Mouse (Mus musculus) thymus, postnatal 4 days (tissue): Measurements from ENCODE around the gene Zfp493.
"Not testable (repeated sequence)": the region's sequence is repeated elsewhere in the genome, so short reads cannot be mapped to it uniquely, and the experiment has no call there.

ENCODE experiments used
- DNase-seq: peaks from one replicate; pipeline ENCODE4 v3.0.0; 2021

Gene Zfp493

DNA sequence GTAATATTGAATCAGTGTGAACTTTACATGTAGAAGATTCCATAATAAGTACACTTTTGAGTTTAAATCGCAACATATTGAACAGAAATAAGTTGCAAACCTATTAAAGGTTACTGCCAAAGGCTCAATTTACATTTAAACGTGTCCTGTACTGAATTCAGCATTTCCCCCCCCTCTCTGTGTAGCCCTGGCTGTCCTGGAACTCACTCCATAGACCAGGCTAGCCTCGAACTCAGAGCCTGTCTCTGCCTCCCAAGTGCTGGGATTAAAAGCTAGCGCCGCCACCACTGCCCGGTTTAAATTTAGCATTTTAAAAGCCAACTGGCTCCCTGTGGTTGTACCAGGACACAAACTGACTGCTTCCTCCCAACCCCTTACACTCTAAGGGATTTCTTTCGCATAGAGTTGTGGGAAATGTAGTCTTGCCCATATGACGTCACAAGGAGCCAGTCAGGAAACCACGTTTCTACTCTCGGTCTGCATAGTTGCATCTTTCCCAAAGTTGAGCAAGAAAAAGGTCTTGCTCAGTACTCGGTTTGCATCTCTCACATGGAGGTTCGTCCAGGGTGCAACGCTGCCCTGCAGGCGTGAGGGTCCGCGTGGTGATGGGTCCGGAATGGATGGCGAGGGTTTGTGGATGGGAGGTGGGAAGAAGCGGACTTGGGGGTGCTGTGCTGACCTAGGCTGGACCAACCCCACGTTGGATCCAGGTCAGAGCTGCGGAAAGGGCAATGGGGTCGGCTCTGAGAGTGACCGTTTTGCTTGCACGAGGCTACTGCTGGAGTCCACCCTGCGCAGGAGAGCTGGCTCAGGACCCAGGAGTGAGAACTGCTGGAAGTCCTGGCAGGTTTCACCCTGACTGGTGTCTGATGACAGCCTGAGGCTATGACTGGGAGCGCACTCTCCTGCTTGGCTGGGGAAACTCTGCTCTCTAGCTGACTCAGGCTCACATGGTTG, at the start of gene Zfp493:
Gene Zfp493 (plus strand): TSS at position 429 of the 957 bp plus-strand sequence.
- peak; percentile 55 for DNase-seq

- DNase-seq, result not testable (repeated sequence)
Measured at GRCm38 (mm10) chr13:67734391-67734790, 45.1 kb upstream of the Zfp493 start.

- DNase-seq, result no peak
Measured at GRCm38 (mm10) chr13:67742941-67743340, 36.6 kb upstream of the Zfp493 start.

GRCm38 (mm10) chr13:67743896-67744295, 35.6 kb upstream of the Zfp493 start:
- DNase-seq, result no peak

DNA sequence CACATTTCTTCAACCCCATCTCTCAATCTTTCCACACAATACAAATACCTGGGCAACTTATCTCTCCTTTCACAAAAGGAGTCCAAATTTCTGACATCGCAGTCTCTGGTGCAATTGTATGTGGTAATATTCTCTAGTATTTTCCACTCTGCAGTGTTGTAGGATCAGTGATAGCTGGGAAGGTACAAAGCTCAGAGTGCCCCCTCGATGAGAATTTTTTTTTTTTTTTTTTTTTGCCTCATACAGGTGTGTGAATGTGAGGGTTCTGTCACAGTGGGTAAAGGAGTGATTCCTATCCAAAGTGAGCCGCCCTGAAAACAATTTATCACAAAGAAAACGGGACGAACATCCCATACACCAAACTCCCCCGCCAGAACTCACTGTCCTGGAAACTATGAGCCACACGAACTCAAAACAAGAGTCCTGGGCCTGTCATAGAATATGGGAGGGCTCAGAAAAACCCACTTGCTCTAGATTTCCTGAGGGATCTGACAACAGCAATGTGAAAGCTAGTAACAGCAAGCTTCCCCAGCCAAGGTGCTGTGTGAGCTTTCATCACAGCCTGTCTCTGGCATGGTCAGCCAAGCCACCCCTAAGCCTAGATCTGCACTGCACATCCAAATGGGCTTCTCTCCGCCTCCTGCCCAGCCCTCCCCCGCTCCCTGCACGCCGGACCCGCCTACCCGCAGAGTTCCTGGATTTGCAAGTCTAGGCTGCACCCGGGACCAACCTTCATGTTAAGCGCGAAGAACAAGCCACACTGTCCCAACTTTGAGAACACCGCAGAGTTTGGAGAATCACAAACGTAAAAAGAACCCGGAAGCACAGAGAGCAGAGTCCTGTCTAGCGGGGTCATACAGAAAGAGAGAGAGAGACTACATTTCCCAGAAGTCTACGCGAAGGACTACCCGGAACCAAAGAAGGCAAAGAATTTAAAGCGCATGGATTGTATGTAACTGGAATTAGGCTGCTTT, 24.9 kb upstream of the Zfp493 start, which contains the start of gene Zfp85:
Gene Zfp85 (minus strand): TSS at position 896 of the 974 bp plus-strand sequence.
- DNase-seq, result peak; percentile 68

DNA sequence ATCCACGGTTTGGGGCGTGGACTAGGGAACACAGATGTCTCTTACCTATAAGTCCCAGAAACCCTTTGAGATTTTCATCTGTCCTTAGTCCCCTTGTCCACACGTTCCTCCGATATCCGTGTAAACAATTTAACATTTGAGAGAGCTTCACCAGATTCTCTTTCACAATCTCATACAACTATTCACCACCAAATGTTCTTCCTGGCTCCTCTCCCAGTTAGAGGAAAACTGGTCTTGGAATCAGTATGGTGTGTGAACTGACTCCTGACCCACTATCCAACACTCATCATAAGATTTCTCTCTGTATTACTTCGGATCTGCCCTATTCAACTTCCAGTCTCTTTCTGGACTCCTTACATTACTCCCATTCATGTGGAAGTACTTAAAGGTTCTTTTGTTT, 23.7 kb upstream of the Zfp493 start:
- no peak for DNase-seq

GRCm38 (mm10) chr13:67759966-67760365, 19.5 kb upstream of the Zfp493 start:
- DNase-seq, result no peak

DNA sequence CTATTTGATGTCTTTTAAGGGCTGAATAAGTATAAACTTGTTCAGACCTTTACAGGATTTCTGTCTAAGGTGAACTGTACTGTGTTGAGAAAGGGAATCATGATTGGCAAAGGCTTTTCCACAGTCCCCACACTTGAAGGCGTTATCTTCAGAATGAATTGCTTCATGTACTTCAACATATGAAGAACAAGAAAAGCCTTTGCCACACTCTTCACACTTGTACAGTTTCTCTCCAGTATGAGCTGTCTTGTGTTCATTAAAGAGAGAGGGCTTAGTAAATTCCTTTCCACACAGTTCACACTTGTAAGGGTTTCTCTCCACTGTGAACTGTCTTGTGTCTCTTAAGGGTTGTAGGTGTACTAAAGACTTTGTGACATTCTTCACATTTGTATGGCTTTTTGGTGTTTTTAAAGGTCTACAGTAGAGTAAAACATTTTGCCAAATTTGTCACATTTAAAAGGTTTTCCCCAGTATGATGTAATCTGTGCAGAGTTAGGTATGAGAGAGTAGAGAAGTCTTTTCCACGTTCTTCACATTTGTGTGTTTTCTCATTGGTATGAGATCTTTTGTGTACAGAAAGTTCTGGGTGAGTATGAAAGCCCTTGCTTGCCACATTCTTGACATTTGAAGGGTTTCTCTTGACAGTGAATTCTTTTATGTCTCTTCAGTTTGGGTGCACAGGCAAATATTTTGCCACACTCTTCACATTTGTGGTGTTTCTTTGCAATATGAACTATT, 16.3 kb upstream of the Zfp493 start:
- DNase-seq, result no peak

DNA sequence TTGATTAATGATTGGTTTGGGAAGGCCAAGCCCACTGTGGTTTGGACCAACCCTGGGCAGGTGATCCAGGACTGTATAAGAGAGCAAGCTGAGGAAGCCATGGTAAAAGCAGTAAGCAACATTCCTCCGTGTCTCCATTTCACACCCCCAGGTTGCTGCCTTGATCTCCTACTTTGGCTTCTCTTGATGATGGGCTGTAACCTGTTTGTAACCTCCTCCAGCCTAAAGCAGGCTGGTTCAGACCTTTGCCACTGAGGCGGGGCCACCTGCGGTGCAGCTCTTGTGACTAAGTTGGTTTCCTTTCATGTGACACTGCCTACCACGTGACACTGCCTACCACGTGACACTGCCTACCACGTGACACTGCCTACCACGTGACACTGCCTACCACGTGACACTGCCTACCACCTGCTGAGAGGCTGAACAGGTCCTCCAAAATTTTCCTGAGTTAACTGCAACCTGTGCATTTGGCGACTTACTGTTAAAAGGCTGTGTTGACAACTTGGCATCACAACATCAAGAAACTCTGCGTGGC, 12.5 kb downstream of the Zfp493 start:
- no peak for DNase-seq

- DNase-seq, result no peak
Measured at GRCm38 (mm10) chr13:67798618-67799017, 19.1 kb downstream of the Zfp493 start.

GRCm38 (mm10) chr13:67799151-67799550, 19.7 kb downstream of the Zfp493 start:
- DNase-seq, result not testable (repeated sequence)

DNA sequence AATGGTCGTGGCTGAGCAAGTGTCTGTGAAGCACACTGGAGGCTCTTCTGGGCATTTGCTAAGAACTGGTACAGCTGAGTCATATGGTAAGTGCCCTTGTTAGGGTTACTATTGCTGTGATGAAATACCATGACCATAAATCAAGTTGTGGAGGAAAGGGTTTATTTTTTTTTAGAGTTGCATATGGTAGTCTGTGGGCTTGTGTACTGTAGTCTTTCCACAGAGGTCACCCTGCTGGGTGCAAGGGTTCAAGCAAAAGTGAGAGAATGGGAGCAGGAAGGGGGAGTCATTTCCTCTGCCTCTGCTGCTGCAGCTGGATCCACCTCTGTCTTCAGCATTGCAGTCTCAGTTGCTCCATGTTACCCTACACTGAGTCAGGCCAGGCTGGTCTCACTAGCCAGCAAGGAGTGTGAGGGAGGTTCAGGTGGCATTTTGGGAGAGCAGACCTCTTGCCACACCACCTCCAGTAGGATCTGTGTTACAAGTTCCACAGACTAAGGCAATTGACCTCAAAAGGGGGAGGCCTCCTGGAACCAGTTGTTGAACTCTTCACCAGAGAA, 32.2 kb downstream of the Zfp493 start:
- DNase-seq, result no peak

DNA sequence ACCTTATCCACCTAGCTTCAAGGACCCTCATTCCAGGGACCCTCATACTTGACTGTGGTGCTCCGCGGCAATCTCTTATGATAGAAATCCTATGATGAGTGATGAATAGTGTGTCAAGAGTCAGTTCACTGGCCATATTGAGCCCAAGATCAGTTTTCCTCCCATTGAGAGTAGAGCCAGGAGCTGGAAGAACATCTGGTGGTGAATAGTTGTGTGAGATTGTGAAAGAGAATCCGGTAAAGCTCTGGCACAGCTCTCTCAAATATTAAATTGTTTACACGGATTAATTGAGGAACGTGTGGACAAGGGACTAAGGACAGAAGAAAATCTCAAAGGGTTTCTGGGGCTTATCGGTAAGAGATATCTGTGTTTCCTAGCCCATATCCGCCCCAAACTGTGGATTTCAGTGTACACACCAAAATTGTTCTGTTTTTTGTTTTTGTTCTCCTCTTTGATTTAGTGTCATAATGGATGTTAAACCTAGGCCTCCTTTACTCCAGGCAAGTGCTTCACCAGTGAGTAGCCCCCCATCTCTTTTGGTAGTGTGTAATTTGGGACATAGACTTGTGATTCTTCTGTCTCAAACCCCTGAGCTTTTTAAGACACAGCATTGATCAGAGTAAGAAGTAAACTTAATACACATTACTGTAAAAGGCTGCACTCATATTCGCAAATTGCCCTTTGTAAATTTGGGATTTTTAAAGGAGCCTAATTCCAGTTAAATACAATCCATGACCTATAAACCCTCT, 33.6 kb downstream of the Zfp493 start:
- DNase-seq, result no peak

DNA sequence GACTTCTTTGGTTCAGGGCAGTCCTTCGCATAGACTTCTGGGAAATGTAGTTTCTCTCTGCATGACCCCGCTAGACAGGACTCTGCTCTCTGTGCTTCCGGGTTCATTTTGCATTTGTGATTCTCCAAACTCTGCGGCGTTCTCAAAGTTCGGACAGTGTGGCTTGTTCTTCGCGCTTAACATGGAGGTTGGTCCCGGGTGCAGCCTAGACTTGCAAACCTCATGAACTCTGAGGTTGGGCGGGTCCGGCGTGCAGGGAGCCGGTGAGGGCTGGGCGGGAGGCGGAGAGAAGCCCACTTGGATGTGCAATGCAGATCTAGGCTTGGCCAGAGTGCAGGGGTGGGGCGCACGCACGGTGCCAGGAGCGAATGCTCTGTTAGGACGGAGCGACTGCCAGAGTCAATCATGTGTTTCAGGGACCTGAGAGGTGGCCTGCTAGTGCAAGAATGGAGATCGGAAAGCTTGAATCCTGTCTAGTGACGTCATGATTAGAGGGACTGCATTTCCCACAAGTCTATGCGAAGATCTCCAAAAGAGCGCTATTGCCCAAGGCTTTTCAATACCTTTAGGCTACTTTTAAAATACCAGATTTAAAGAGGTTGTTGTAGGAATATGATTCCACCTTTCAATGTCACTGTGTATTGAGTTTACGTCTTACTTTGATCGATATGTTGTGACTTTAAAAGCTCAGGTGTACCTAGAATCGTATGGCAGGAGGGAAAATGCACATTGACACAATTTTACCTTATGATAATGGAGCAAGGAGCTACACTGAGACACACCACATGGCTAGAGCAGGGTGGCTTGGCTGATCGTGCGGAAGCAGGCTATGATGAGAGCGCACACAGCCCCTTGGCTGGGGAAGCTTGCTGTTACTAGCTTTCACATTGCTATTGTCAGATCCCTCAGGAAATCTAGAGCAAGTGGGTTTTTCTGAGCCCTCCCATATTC, 34.5 kb downstream of the Zfp493 start, which contains the start of gene Zfp273:
Gene Zfp273 (plus strand): TSS at position 31 of the 951 bp plus-strand sequence.
- DNase-seq, result peak; percentile 73

DNA sequence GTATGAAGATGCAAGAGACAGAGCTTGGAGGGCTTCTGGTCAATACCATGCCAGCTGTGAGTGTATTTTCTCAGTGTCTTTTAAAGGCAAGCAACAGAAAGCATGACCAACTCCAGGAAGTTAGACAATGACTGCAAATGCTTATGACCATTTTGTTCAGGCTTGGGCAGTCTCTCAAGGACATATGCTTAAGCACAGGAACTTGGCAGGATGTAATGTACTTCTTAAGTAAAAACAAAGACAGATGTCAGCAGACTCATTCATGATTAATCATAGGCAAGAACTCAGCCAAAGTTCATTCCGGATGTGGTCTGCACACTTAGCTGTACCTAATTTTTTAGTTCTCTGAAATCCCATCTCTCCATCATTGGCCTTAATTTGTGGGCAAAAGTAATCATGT, 39.1 kb downstream of the Zfp493 start:
- DNase-seq, result no peak

GRCm38 (mm10) chr13:67830911-67831336, 51.4 kb downstream of the Zfp493 start, which contains the start of gene Gm10037:
TSS of gene Gm10037 (plus strand) at chr13:67831106.
- DNase-seq, result peak; percentile 66

DNA sequence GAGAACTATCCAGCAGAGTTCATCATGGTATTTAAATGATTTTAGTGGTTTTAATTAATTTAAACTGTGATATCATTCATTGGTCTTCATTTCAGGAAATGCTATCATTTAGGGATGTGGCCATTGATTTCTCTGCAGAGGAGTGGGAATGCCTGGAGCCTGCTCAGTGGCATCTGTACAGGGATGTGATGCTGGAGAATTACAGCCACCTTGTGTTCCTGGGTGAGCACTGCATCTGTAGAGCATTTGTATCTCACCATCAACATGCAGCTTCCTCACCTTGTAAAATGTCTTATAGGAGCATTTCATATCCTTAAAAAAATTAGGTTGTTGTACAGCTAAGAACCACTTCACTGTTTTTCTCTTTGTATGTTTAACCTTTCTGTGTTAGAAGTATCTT, 53.6 kb downstream of the Zfp493 start:
- not testable (repeated sequence) for DNase-seq
